Mouse (Mus musculus): Measurements from ENCODE around the gene Grk5.

DNA sequence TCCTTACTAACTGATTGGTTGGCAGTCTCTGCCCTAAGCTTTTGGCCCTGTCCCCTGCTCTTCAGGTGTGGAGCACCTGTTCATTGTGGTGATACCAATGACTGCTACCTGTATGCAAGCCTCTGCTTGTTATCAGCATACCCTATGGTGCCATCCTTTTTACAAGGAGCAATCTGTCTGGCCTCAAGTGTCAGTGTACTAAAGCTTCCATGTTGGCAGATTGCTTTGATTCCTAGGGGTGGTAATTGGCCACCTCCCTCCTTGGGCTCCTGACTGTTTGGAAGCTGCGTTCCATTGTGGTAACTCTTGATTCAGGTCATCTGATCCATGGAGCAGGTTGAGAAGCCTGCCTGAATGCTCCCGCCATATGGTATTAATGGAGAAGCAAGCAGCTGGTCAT, 65.6 kb downstream of the Grk5 start:
- TF ChIP-seq CTCF (IDR thresholded peaks at IDR 0.05; ENCODE audit: low read depth) (no peak), EP300 (IDR thresholded peaks at IDR 0.05; ENCODE audit: low read depth) (no peak)

Measured in liver, embryonic 14.5 days (tissue).